Mouse (Mus musculus): ENCODE measurements around the gene Izumo4. TPM values are rescaled to one million over a fixed set of nuclear protein-coding genes. Genes with fewer than 3 reads are reported as not detected.

The Izumo4 gene
- polyA plus RNA-seq, 1 experiment: 1.9 TPM

- H3K27me3 ChIP-seq (ENCODE audit: control insufficient read depth, insufficient read depth, insufficient read length): no peaks in the 10 kb centered on the region
- H3K36me3 ChIP-seq (ENCODE audit: control insufficient read depth, insufficient read depth): no peaks in the 10 kb centered on the region
- no peak overlapping the region for H3K4me3 ChIP-seq
- no peak overlapping the region for H3ac ChIP-seq (ENCODE audit: control insufficient read depth, insufficient read length)
- no peak overlapping the region for H3K4me2 ChIP-seq (ENCODE audit: low read depth)
- TF ChIP-seq REST (IDR thresholded peaks at IDR 0.05; ENCODE audit: insufficient read depth, insufficient read length) (peak; percentile 74), MAX (IDR thresholded peaks at IDR 0.05; ENCODE audit: low read depth) (no peak)
- H3K79me2 ChIP-seq (ENCODE audit: control insufficient read depth, insufficient read depth): no peaks in the 10 kb centered on the region
Observed at GRCm38 (mm10) chr10:80748609-80749008, 46.6 kb downstream of the Izumo4 start.

GRCm38 (mm10) chr10:80751188-80751832 is 49.3 kb downstream of the Izumo4 start:
- Histone ChIP-seq H3K4me3 (peak overlapping the region; percentile 4), H3ac (ENCODE audit: control insufficient read depth, insufficient read length) (no peak overlapping the region), H3K4me2 (ENCODE audit: low read depth) (peak overlapping the region; percentile 94), H3K79me2 (ENCODE audit: control insufficient read depth, insufficient read depth) (peaks cover 9% of the 10 kb centered on the region), H3K27me3 (ENCODE audit: control insufficient read depth, insufficient read depth, insufficient read length) (no peaks in the 10 kb centered on the region), H3K36me3 (ENCODE audit: control insufficient read depth, insufficient read depth) (no peaks in the 10 kb centered on the region)
- TF ChIP-seq SRF (IDR thresholded peaks at IDR 0.05; ENCODE audit: control insufficient read depth, insufficient read length, low read depth) (peak; percentile 41), MYOG (IDR thresholded peaks at IDR 0.05; ENCODE audit: control insufficient read depth in 1 of 3, insufficient read depth in 1 of 3, insufficient read length in 2 of 3, low read depth in 2 of 3) (peak in 1 of 3 experiments; percentile 11), POLR2A (IDR thresholded peaks at IDR 0.05; ENCODE audit: insufficient read length, low read depth) (no peak)

GRCm38 (mm10) chr10:80752079-80752625 is 50.2 kb downstream of the Izumo4 start:
- Histone ChIP-seq H3K4me2 (ENCODE audit: low read depth) (peak overlapping the region; percentile 94), H3K36me3 (ENCODE audit: control insufficient read depth, insufficient read depth) (no peaks in the 10 kb centered on the region), H3ac (ENCODE audit: control insufficient read depth, insufficient read length) (no peak overlapping the region), H3K4me3 (peak overlapping the region; percentile 4), H3K27me3 (ENCODE audit: control insufficient read depth, insufficient read depth, insufficient read length) (no peaks in the 10 kb centered on the region), H3K79me2 (ENCODE audit: control insufficient read depth, insufficient read depth) (peaks cover 18% of the 10 kb centered on the region)
- TF ChIP-seq REST (IDR thresholded peaks at IDR 0.05; ENCODE audit: insufficient read depth, insufficient read length) (no peak), MYOG (IDR thresholded peaks at IDR 0.05; ENCODE audit: control insufficient read depth in 1 of 3, insufficient read depth in 1 of 3, insufficient read length in 2 of 3, low read depth in 2 of 3) (no peak), SRF (IDR thresholded peaks at IDR 0.05; ENCODE audit: control insufficient read depth, insufficient read length, low read depth) (no peak), MAX (IDR thresholded peaks at IDR 0.05; ENCODE audit: low read depth) (no peak), USF1 (IDR thresholded peaks at IDR 0.05; ENCODE audit: low read depth) (no peak), POLR2AphosphoS2 (IDR thresholded peaks at IDR 0.05; ENCODE audit: insufficient read length, low read depth) (no peak), MYOD1 (IDR thresholded peaks at IDR 0.05; ENCODE audit: control insufficient read depth in 1 of 3, insufficient read length in 2 of 3, low read depth in 2 of 3) (no peak), TCF12 (IDR thresholded peaks at IDR 0.05; ENCODE audit: insufficient read depth, poor library complexity, severe bottlenecking) (no peak), CEBPB (IDR thresholded peaks at IDR 0.05; ENCODE audit: insufficient read depth, poor library complexity, severe bottlenecking) (no peak), E2F4 (IDR thresholded peaks at IDR 0.05; ENCODE audit: insufficient read depth) (no peak), POLR2A (IDR thresholded peaks at IDR 0.05; ENCODE audit: insufficient read length, low read depth) (no peak), TCF3 (IDR thresholded peaks at IDR 0.05; ENCODE audit: insufficient read length, low read depth) (no peak)

GRCm38 (mm10) chr10:80754594-80755290 is 52.8 kb downstream of the Izumo4 start, which contains the start of gene Dot1l:
Gene Dot1l, plus strand, starts transcription at chr10:80755206.
- H3K4me2 ChIP-seq (ENCODE audit: low read depth): peak within 1 kb of the TSS; percentile 82

More at GRCm38 (mm10) chr10:80754594-80755290, 52.8 kb downstream of the Izumo4 start, which contains the start of gene Dot1l:
- TF ChIP-seq POLR2AphosphoS2 (IDR thresholded peaks at IDR 0.05; ENCODE audit: insufficient read length, low read depth) (peak; percentile 71), CEBPB (IDR thresholded peaks at IDR 0.05; ENCODE audit: insufficient read depth, poor library complexity, severe bottlenecking) (no peak), REST (IDR thresholded peaks at IDR 0.05; ENCODE audit: insufficient read depth, insufficient read length) (no peak), E2F4 (IDR thresholded peaks at IDR 0.05; ENCODE audit: insufficient read depth) (peak; percentile 20), MYOD1 (IDR thresholded peaks at IDR 0.05; ENCODE audit: control insufficient read depth in 1 of 3, insufficient read length in 2 of 3, low read depth in 2 of 3) (peak in 2 of 3 experiments; percentile 9 to 56), SRF (IDR thresholded peaks at IDR 0.05; ENCODE audit: control insufficient read depth, insufficient read length, low read depth) (peak; percentile 62), MYOG (IDR thresholded peaks at IDR 0.05; ENCODE audit: control insufficient read depth in 1 of 3, insufficient read depth in 1 of 3, insufficient read length in 2 of 3, low read depth in 2 of 3) (peak in 1 of 3 experiments; percentile 57)
- H3K79me2 ChIP-seq (ENCODE audit: control insufficient read depth, insufficient read depth): peaks cover 44% of the 10 kb centered on the region
- H3K4me3 ChIP-seq: peak within 1 kb of the TSS; percentile 64
- H3K27me3 ChIP-seq (ENCODE audit: control insufficient read depth, insufficient read depth, insufficient read length): no peaks in the 10 kb centered on the region
- no peaks in the 10 kb centered on the region for H3K36me3 ChIP-seq (ENCODE audit: control insufficient read depth, insufficient read depth)
- peak within 1 kb of the TSS; percentile 88 for H3ac ChIP-seq (ENCODE audit: control insufficient read depth, insufficient read length)

Other genes with a start within 250 kb of the Izumo4 start
- not detected for gene Onecut3, start 207.3 kb upstream of the Izumo4 start, polyA plus RNA-seq (2012; fragmentation: generic; extraction: Trizol)
- gene Atp8b3, start 163.1 kb upstream of the Izumo4 start, polyA plus RNA-seq (2012; fragmentation: generic; extraction: Trizol): 0.08 TPM
- 18.8 TPM for gene Rexo1, start 140.6 kb upstream of the Izumo4 start, polyA plus RNA-seq (2012; fragmentation: generic; extraction: Trizol)
- gene Klf16, start 124.9 kb upstream of the Izumo4 start, polyA plus RNA-seq (2012; fragmentation: generic; extraction: Trizol): 16.0 TPM
- 111 TPM for gene Abhd17a, start 111.8 kb upstream of the Izumo4 start, polyA plus RNA-seq (2012; fragmentation: generic; extraction: Trizol)
- gene Scamp4, start 99.3 kb upstream of the Izumo4 start, polyA plus RNA-seq (2012; fragmentation: generic; extraction: Trizol): 141 TPM
- 5.7 TPM for gene Adat3, start 99.3 kb upstream of the Izumo4 start, polyA plus RNA-seq (2012; fragmentation: generic; extraction: Trizol)
- gene Gm49322, start 96.2 kb upstream of the Izumo4 start, polyA plus RNA-seq (2012; fragmentation: generic; extraction: Trizol): 1.0 TPM
- gene Csnk1g2, start 79.3 kb upstream of the Izumo4 start, polyA plus RNA-seq (2012; fragmentation: generic; extraction: Trizol): 178 TPM
- 55.9 TPM for gene Btbd2, start 45.1 kb upstream of the Izumo4 start, polyA plus RNA-seq (2012; fragmentation: generic; extraction: Trizol)
- gene Mknk2, start 24.1 kb upstream of the Izumo4 start, polyA plus RNA-seq (2012; fragmentation: generic; extraction: Trizol): 119 TPM
- 25.1 TPM for gene Mob3a, start 207 bp upstream of the Izumo4 start, polyA plus RNA-seq (2012; fragmentation: generic; extraction: Trizol)
- gene Ap3d1, start 40.1 kb downstream of the Izumo4 start, polyA plus RNA-seq (2012; fragmentation: generic; extraction: Trizol): 68.0 TPM
- gene Dot1l, start 53.0 kb downstream of the Izumo4 start, polyA plus RNA-seq (2012; fragmentation: generic; extraction: Trizol): 20.6 TPM
- 93.1 TPM for gene Sf3a2, start 96.0 kb downstream of the Izumo4 start, polyA plus RNA-seq (2012; fragmentation: generic; extraction: Trizol)
- 69.6 TPM for gene Plekhj1, start 96.4 kb downstream of the Izumo4 start, polyA plus RNA-seq (2012; fragmentation: generic; extraction: Trizol)
- gene Amh, start 103.1 kb downstream of the Izumo4 start, polyA plus RNA-seq (2012; fragmentation: generic; extraction: Trizol): 0.76 TPM
- 343 TPM for gene Jsrp1, start 111.3 kb downstream of the Izumo4 start, polyA plus RNA-seq (2012; fragmentation: generic; extraction: Trizol)
- gene Oaz1, start 124.5 kb downstream of the Izumo4 start, polyA plus RNA-seq (2012; fragmentation: generic; extraction: Trizol): 1,349 TPM
- 0.05 TPM for gene Lingo3, start 141.9 kb downstream of the Izumo4 start, polyA plus RNA-seq (2012; fragmentation: generic; extraction: Trizol)
- 150 TPM for gene Lsm7, start 153.0 kb downstream of the Izumo4 start, polyA plus RNA-seq (2012; fragmentation: generic; extraction: Trizol)
- 31.0 TPM for gene Sppl2b, start 153.1 kb downstream of the Izumo4 start, polyA plus RNA-seq (2012; fragmentation: generic; extraction: Trizol)
- 0.05 TPM for gene Tmprss9, start 169.7 kb downstream of the Izumo4 start, polyA plus RNA-seq (2012; fragmentation: generic; extraction: Trizol)
- gene Timm13, start 198.8 kb downstream of the Izumo4 start, polyA plus RNA-seq (2012; fragmentation: generic; extraction: Trizol): 225 TPM
- 65.2 TPM for gene Lmnb2, start 216.1 kb downstream of the Izumo4 start, polyA plus RNA-seq (2012; fragmentation: generic; extraction: Trizol)
- gene Gadd45b, start 227.9 kb downstream of the Izumo4 start, polyA plus RNA-seq (2012; fragmentation: generic; extraction: Trizol): 52.2 TPM

Measured in myocyte (in vitro differentiated cells).